In genomic region chr2:170253681-170254440, GRCm38 (mm10) we compare ENCODE assay signal across 20 mouse cellular contexts.
DNase-seq lines count a peak whose midpoint lies in the region; ATAC-seq and TF ChIP-seq lines count a peak whose summit lies in the region.
"Had no signal": no experiment of that assay in that cellular context is flagged by ENCODE, and none has a peak within 500 bp of the region (broad histone marks: within the 10 kb centered on the region; RNA-seq: fewer than 3 reads in every experiment).

No protein-coding gene starts in this region.

- no peaks in the 10 kb centered on the region for H3K27me3 ChIP-seq in kidney, adult 2 months (replicated peaks; ENCODE audit: control insufficient read depth, insufficient read depth, low read length)
- H3K27me3 ChIP-seq: forebrain, embryonic 12.5 days; heart, embryonic 12.5 days; neural tube, embryonic 13.5 days had no signal

- no peak overlapping the region for H3K4me3 ChIP-seq in kidney, adult 2 months (ENCODE audit: insufficient read depth, low read depth, low read length)
- H3K4me3 ChIP-seq: forebrain, embryonic 12.5 days; heart, embryonic 12.5 days; midbrain, embryonic 10.5 days; neural tube, embryonic 13.5 days had no signal

- TF ChIP-seq CTCF in kidney, adult 2 months (conservative IDR thresholded peaks at IDR 0.05; ENCODE audit: insufficient read depth, insufficient read length, low read depth, low read length): no peak

- H3K27ac ChIP-seq in kidney, adult 2 months (ENCODE audit: insufficient read depth, low read depth, low read length): no peak overlapping the region
- H3K27ac ChIP-seq: forebrain, embryonic 12.5 days; neural tube, embryonic 13.5 days had no signal

- H3K36me3 ChIP-seq in kidney, adult 2 months (ENCODE audit: control insufficient read depth, insufficient read depth, low read length): no peaks in the 10 kb centered on the region
- H3K36me3 ChIP-seq: forebrain, embryonic 12.5 days; heart, embryonic 12.5 days; midbrain, embryonic 10.5 days; neural tube, embryonic 13.5 days had no signal

- ATAC-seq in granulocyte monocyte progenitor cell, adult 5-6 weeks (replicated peaks; ENCODE audit: poor library complexity, severe bottlenecking): peak; percentile 22; the same call in 1 of the 2 replicates
- ATAC-seq: hindbrain, embryonic 16.5 days; intestine, postnatal 0 days had no signal

- intact Hi-C loops in left cerebral cortex, postnatal 36 days (cut with DNase I): loop anchor here (5.0 to 10.0 kb wide), 2 partner anchors 37 to 139 kb away; no protein-coding TSS in a partner anchor

- H3K4me1 ChIP-seq in kidney, adult 2 months (ENCODE audit: control insufficient read depth, insufficient read depth, low read length): peaks cover 4% of the 10 kb centered on the region; the same call in 1 of the 2 replicates
- H3K4me1 ChIP-seq: forebrain, embryonic 12.5 days had no signal

- TF ChIP-seq POLR2A in kidney, adult 2 months (IDR thresholded peaks at IDR 0.05; ENCODE audit: low read depth, low read length): no peak

- DNase-seq in kidney, postnatal 10 days: peak; percentile 46
- no peak for DNase-seq in kidney, adult 2 months
- DNase-seq in urinary bladder, postnatal 14 days (ENCODE audit: low spot score): peak; percentile 20
- DNase-seq in urinary bladder, adult 18-20 months (ENCODE audit: low spot score in 2 of 2): no peak
- no peak for DNase-seq in left cerebral cortex, postnatal 36 days (ENCODE audit: low spot score in 2 of 2)
- DNase-seq in cerebellum, adult 11 months: no peak
- DNase-seq: adrenal gland, postnatal 10 days; cerebellum, postnatal 14 days; gastrocnemius, postnatal 36 days; layer of hippocampus, postnatal 36 days; left cerebral cortex, postnatal 4 days; lung, postnatal 10 days; right cerebral cortex, postnatal 25 days had no signal

- 79% methylated on average over 9 of the region's 9 CpGs for WGBS in kidney, adult 2 months

Comparison
In these comparisons a context has a peak if more than half of its experiments do, and no peak if none do; other contexts are left out.
1. DNase-seq: peak in kidney, postnatal 10 days (single experiment) and urinary bladder, postnatal 14 days (single experiment); none in kidney, adult 2 months (single experiment), urinary bladder, adult 18-20 months (0 of 2), left cerebral cortex, postnatal 36 days (0 of 2) and cerebellum, adult 11 months (single experiment).